Mouse (Mus musculus) spleen, adult 2 months (tissue): ENCODE measurements around the gene Snx33. TPM values are rescaled to one million over a fixed set of nuclear protein-coding genes. Genes with fewer than 3 reads are reported as not detected.
A peak's percentile ranks its signal among the peaks of the same experiment; 100 is the strongest.

Source experiments
- DNase-seq, 2 experiments: peaks; one replicate each; pipeline versions ENCODE4 v3.0.0 to v3.0.0-alpha.2; 2012 to 2021; ENCODE audit warnings: low spot score in 2 of 2, low read depth in 1 of 2
- H3K27ac ChIP-seq: fragments of 200-500 bp; 2 replicates; pipeline ENCODE4 v1.5.1; 2012; ENCODE audit warnings: low read length, inconsistent platforms; ENCODE audit not compliant: insufficient read depth
- H3K27me3 ChIP-seq: fragments of 200-500 bp; 2 replicates; pipeline ENCODE4 v1.6.1; 2012; ENCODE audit warnings: mild to moderate bottlenecking, moderate library complexity, low read length, inconsistent platforms; ENCODE audit not compliant: control insufficient read depth, insufficient read depth
- H3K36me3 ChIP-seq: fragments of 200-500 bp; 2 replicates; pipeline ENCODE4 v1.6.1; 2012; ENCODE audit warnings: mild to moderate bottlenecking, low read length, inconsistent platforms; ENCODE audit not compliant: control insufficient read depth, insufficient read depth
- H3K4me1 ChIP-seq: fragments of 200-500 bp; 2 replicates; pipeline ENCODE4 v1.6.1; 2011; ENCODE audit warnings: inconsistent platforms; ENCODE audit not compliant: control insufficient read depth, insufficient read depth, insufficient read length
- H3K4me3 ChIP-seq: fragments of 200-500 bp; 2 replicates; pipeline ENCODE4 v1.5.1; 2011; ENCODE audit warnings: mild to moderate bottlenecking, inconsistent platforms; ENCODE audit not compliant: insufficient read depth, insufficient read length; ENCODE audit errors: extremely low read depth
- CTCF ChIP-seq: fragments of 200-500 bp; IDR thresholded peaks from 2 replicates; pipeline ENCODE4 v1.5.1; 2011; ENCODE audit warnings: mild to moderate bottlenecking, inconsistent platforms; ENCODE audit not compliant: insufficient read depth, insufficient read length, insufficient replicate concordance; ENCODE audit errors: extremely low read depth
- POLR2A ChIP-seq: fragments of 200-500 bp; IDR thresholded peaks from 2 replicates; pipeline ENCODE4 v1.6.1; 2011; ENCODE audit warnings: low read depth, low read length, inconsistent platforms
- WGBS: fragments of 180-500 bp; shearing (Covaris S2); methylation state at CpG from one replicate; pipeline ENCODE4 v1.1.7; 2018; 5-methylcytosine and 5-hydroxymethylcytosine counted together
- polyA plus RNA-seq: library from polyadenylated mRNA; depleted of rRNA; stranded (reverse); fragments of >200 nt; gene quantifications from 2 replicates; pipeline ENCODE4 v1.2.3, GENCODE M21; 2012

The Snx33 gene
- polyA plus RNA-seq, 1 experiment, result 9.0 TPM

GRCm38 (mm10) chr9:56893313-56893712, 34.9 kb downstream of the Snx33 start:
- Histone ChIP-seq H3K4me1 (no peaks in the 10 kb centered on the region; the same call in 1 of the 2 replicates), H3K4me3 (no peak overlapping the region), H3K36me3 (no peaks in the 10 kb centered on the region), H3K27me3 (no peaks in the 10 kb centered on the region), H3K27ac (no peak overlapping the region)
- WGBS, result 82% methylated on average over 8 of the region's 8 CpGs
- DNase-seq, result no peak
- TF ChIP-seq CTCF (no peak), POLR2A (no peak)

DNA sequence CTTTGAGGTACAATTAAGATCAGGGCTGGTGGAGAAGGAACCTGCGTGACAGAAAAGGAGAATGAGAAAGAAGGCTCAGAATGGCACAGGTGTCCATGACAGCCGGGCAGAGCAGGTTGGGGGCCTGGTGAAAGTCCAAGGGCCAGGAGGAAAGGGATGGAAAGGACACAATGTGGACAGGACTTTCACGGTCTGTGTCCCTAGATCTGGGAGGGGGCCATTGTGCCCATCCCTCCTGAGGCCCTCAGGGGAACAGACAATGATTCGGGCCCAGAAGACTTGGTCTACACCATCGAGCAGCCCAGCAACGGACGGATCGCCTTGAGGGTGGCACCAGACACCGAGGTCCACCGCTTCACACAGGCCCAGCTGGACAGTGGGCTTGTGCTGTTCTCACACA, 36.1 kb downstream of the Snx33 start:
- H3K27ac ChIP-seq, result no peak overlapping the region
- TF ChIP-seq CTCF, result no peak
- no peak for TF ChIP-seq POLR2A
- H3K36me3 ChIP-seq, result no peaks in the 10 kb centered on the region
- no peak overlapping the region for H3K4me3 ChIP-seq
- no peak for DNase-seq
- H3K4me1 ChIP-seq, result no peaks in the 10 kb centered on the region; the same call in 1 of the 2 replicates
- WGBS, result 90% methylated on average over 10 of the region's 10 CpGs
- no peaks in the 10 kb centered on the region for H3K27me3 ChIP-seq

GRCm38 (mm10) chr9:56891517-56892011, 36.6 kb downstream of the Snx33 start:
- 41% methylated on average over 12 of the region's 12 CpGs for WGBS
- H3K36me3 ChIP-seq, result no peaks in the 10 kb centered on the region
- no peak overlapping the region for H3K4me3 ChIP-seq
- TF ChIP-seq POLR2A (no peak), CTCF (peak; percentile 53; the same call in 1 of the 2 replicates)
- H3K4me1 ChIP-seq, result no peaks in the 10 kb centered on the region; the same call in 1 of the 2 replicates
- no peak overlapping the region for H3K27ac ChIP-seq
- DNase-seq, result peak; percentile 47 to 57
- no peaks in the 10 kb centered on the region for H3K27me3 ChIP-seq

DNA sequence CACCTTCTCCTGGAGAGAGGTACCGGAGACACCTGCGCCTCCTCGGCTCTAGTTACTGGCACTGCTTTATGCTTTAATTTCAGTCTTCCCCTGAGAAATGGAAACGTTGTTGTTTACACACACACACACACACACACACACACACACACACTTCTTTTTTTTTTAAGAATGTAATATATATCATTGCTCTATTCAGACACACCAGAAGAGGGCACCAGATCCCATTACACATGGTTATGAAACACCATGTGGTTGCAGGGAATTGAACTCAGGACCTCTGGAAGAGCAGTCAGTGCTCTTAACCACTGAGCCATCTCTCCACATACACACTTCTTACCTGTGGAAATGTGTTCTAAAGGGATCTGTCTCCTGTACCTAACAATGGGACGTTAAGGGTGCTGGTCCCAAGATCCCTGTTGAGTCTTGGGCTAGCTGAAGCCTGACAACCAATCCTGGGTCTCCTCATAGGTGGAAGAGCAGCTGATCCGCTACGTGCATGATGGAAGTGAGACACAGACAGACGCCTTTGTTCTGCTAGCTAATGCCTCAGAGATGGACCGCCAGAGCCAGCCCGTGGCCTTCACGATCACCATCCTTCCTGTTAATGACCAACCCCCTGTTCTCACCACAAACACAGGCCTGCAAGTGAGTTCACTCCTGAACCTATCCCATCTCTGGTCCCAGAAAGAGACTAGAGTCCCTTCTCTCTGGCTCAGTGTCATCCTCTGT, 37.5 kb downstream of the Snx33 start:
- Histone ChIP-seq H3K4me3 (no peak overlapping the region), H3K36me3 (no peaks in the 10 kb centered on the region), H3K4me1 (no peaks in the 10 kb centered on the region; the same call in 1 of the 2 replicates), H3K27ac (no peak overlapping the region), H3K27me3 (no peaks in the 10 kb centered on the region)
- no peak for DNase-seq
- TF ChIP-seq POLR2A, result no peak
- TF ChIP-seq CTCF, result no peak
- 67% methylated on average over 11 of the region's 11 CpGs for WGBS

GRCm38 (mm10) chr9:56889817-56890216, 38.4 kb downstream of the Snx33 start:
- Histone ChIP-seq H3K4me1 (no peaks in the 10 kb centered on the region; the same call in 1 of the 2 replicates), H3K4me3 (no peak overlapping the region), H3K36me3 (no peaks in the 10 kb centered on the region), H3K27me3 (no peaks in the 10 kb centered on the region), H3K27ac (no peak overlapping the region)
- DNase-seq, result peak; percentile 47 to 51
- 15% methylated on average over 14 of the region's 14 CpGs for WGBS
- TF ChIP-seq POLR2A (no peak), CTCF (peak; percentile 61; the same call in 1 of the 2 replicates)

- no peak for TF ChIP-seq POLR2A
- no peak for TF ChIP-seq CTCF
- Histone ChIP-seq H3K4me1 (no peaks in the 10 kb centered on the region; the same call in 1 of the 2 replicates), H3K27me3 (no peaks in the 10 kb centered on the region), H3K36me3 (no peaks in the 10 kb centered on the region), H3K27ac (no peak overlapping the region), H3K4me3 (no peak overlapping the region)
- WGBS, result 91% methylated on average over 16 of the region's 16 CpGs
- DNase-seq, result no peak
Observed at GRCm38 (mm10) chr9:56887581-56887980, 40.6 kb downstream of the Snx33 start.

GRCm38 (mm10) chr9:56886601-56887000, 41.6 kb downstream of the Snx33 start:
- Histone ChIP-seq H3K27ac (no peak overlapping the region), H3K27me3 (no peaks in the 10 kb centered on the region), H3K4me1 (no peaks in the 10 kb centered on the region; the same call in 1 of the 2 replicates), H3K36me3 (no peaks in the 10 kb centered on the region), H3K4me3 (no peak overlapping the region)
- no peak for DNase-seq
- no peak for TF ChIP-seq CTCF
- no peak for TF ChIP-seq POLR2A
- WGBS, result 94% methylated on average over 15 of the region's 15 CpGs
